Mouse (Mus musculus): Measurements from ENCODE around the gene Lilra5.
"Not testable (repeated sequence)": the region's sequence is repeated elsewhere in the genome, so short reads cannot be mapped to it uniquely, and the experiment has no call there.

Lilra5 gene

DNA sequence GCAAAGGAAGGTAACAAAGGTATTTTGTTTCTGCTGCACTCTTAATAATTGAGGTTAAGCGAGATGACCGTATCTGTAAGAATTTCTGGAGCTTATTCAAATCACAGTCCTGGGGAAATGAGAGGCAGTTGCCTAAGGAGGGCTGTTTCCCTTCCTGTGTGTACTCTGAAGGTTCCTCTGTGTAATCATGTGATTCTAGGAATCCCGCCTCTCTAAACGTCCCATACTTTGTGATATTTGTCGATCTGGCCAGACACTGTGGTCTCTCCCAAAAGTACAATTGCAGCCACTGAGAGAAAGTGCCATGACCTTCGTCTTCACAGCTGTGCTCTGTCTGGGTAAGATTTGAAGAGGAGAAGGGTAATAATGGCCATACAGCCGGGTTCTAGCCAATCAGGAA, at the start of gene Lilra5:
Gene Lilra5 (plus strand): TSS at position 301 of the 400 bp plus-strand sequence.
- DNase-seq = peak; percentile 89

DNA sequence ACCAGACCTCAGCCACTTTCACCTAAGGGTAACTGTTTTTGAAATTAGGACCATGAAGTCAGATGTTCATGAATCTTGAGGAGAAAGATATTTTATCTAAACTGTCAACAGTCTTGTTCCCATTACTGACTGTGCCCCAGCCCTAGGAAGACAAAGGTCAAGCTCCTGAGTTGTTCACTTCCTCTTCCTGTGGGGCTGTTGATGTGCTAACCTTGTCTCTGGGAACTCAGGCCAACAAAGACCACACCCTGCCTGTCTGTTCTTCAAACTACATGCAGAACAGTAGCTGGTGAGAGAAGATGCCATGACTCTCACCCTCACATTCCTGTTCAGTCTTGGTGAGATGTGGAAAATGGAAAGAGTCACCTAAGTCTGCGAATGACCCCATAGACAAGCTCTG, 30.4 kb upstream of the Lilra5 start:
- no peak for DNase-seq

DNA sequence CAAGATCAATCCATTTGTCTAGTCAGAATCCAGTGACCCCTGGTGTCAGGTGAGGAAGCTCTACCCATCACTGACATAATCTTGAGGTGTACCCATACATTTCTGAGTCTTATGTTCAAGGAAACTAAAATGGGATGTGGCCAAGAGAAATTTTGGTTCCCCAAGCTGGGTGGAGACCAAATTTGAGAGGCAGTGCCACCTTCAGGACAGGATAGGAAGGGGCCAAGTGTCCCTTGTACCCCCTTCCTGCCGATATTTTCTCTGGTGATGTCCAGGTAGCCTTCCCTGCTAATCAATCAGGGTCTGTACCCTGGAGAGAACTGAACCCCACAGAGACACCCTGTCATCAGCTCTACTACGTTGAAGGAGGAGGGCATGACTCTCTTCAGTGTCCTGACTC, 28.9 kb upstream of the Lilra5 start:
- no peak for DNase-seq

DNA sequence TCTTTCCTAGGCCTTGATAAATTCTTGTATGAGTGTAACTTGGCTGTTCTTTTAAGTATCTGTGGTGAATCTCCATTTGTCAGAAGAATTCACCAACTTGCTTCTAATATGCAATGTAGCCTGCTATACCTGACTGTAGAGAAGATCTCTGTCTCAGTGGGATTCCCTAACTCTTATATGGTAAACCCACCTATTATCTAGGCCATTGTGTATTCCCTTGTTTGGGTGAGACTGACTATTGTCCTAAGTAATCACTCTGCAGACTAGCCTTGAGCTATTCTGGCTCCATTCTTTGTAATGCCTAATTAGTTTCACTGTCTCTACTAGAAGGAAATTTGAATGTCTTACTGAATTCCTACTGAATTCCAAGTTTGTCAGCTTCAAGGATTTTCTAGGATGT, 24.1 kb upstream of the Lilra5 start:
- not testable (repeated sequence) for DNase-seq

DNA sequence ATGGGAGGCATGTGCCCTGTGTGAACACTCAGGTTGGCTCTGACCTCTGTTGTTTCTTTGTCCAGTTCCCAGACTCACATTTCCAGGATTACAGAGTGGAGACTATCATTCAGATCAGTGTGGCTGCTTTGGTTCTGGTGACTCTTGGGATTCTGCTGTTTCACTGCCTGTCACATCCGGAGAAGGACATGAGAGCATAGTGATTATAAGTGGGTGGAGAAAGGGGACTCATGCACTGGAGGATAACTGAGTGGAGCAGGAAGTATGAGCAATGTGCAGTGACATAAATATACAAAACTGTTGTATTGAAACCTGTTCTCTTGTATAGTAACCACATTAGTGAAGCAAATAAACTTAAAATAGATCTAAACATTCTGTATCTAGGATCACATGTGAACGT, 22.2 kb upstream of the Lilra5 start:
- no peak for DNase-seq

DNA sequence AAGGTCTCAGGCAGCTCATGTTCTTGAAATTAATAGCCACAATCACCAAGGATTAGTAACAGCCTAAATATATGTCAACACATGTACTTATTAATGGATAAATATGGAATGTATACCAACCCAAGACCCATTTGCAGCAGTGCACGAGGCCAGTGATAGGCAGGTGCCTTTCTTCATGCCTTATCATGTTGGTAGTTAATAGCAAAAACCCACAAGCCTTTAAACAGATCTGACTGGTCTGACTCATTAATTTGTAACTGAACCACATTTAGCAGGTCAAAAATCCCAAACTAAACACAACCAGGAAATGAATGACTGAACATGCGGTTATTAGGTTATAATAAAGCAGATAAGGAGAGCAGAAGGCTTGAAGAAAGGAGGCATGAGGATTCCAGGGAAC, 21.7 kb upstream of the Lilra5 start:
- no peak for DNase-seq

DNA sequence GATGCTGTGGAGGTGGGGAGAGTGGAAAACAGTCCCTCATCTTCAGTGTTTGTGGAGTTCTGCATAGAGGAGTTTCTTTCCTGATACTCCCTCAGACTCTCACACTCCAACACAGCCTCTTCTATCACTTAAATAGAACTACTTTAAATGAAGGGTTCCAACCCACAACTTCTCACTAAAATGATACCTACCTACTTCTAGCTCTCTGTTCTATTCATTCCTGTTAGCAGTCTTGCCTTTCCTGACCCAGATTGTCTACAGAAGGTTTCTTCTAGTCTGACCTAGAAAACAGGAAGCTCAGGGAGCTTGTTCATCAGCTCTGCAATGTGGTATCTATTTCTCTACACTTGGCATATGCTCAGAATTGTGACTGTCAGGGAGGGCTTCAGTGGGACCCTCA, 2.0 kb upstream of the Lilra5 start:
- no peak for DNase-seq

DNA sequence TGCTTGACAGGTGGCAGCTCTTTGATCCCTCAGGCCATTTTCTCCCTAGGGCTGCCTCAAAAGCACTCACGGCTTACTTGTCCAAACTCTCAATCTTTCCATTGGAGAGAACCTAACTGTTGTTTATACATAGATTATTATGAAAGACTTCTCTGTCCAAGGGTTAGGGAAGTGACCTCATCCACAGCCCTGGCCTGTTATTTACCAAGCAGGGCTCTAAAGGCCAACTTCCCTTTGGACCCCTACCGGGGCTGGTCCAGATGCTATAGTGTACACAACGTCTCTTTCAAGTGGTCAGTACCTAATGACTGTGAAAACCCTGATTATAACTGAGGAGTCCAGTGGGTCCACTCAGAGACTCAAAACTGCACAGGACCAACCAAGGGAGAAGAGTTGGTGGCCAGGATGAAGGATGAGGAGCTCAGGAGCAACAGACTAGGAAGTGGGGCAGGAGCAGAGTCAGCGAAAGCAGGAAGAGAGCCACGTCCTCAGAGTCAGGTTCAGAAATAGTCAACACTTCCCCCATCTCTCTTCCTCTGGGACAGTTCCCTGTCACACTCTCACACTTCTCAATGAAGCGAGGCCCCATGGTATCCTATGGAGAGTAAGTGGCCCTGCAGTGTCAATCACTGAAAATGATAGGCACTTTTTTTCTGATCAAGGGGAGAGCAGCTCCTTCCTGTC, 1.6 kb downstream of the Lilra5 start:
- DNase-seq = peak; percentile 96

DNA sequence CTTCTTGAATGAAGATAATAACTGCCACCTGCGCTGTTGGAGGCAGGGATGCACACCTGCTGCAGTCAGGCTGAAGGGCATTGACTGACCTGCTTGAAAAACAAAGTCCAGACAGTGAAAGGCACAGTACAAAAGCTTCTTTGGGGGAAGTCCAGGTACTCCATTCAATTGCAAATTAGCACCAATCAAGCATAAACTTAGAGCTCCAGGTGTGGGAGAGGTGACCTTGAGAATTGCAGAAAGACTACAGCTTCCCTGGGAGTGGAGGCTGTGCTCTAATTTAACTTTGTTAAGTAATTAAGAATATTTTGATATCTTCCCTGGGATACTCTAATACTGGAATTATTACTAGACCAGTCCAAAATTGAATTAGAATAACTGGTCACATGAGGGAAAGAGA, 13.7 kb downstream of the Lilra5 start:
- not testable (repeated sequence) for DNase-seq

DNA sequence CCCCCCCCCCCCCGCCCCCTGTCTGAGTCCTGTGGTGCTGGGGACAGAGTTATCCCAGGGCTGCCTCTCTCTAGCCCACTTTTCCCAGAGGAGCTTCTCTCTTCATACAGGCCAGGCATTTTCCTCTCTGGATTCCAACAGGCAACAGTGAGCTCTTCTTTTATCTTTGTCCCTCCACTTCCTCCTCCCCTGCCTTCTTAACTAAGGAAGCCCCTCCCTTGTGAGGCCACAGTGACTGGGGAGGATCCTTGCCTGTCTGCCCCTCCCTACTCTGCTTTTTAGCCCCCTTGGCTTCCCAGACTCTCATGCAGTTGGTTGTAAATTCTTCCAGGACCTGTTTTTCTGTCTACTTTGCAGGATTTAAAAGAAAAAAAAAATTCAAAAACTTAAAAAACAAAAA, 18.5 kb downstream of the Lilra5 start:
- not testable (repeated sequence) for DNase-seq

DNA sequence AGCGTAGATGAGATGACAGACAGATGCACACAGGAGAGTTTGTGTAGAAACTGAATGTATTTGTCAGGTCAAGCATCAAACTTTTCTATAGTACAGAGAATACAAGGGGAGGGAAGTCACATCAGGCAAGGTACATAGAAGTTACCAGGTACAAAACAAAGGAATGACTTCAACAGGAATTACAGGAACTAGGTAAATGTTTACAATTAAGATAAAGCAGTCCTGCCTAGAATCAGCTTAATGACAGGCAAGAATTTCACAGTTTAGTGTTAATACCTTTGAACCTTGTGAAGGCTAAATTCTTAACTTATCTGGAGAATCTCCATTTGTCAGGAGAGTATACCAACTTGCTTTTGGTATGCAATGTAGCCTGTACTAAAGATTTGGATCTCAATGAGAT, 23.0 kb downstream of the Lilra5 start:
- not testable (repeated sequence) for DNase-seq

DNA sequence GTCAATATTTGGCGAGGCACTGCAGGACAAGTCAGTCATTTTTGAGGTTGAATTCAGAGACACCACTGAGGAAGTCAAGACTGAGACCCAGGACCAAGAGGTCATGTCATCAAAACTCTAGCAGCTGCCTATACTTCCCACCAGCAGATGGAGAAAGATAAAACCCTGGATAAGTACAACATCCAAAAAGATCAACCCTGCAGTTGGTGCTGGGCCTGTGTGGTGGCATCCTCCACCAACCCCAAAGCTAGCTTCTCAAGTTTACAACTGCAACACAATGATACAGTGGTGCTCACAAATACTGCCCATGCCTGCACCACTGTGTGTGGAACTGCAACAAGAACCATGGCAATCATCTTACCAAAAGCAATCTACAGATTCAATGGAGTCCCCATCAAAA, 34.6 kb downstream of the Lilra5 start:
- not testable (repeated sequence) for DNase-seq

DNA sequence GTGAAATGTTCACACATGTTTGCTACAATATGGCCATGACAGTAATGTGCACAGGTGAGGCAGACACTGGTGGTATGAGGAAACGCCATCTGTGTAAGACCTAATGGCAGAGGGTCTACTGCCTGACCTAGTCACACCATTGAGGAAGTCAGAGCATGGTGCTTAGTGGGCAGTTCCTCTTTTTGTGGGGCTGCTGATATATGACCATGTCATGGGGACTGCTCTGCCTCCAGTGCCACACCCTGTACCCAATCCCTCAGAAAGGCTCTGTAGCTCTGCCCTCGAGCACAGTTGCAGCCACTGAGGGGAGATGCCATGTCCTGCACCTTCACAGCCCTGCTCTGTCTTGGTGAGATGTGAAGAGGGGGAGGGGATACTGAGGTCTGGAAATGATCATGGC, 36.3 kb downstream of the Lilra5 start:
- peak; percentile 96 for DNase-seq

DNA sequence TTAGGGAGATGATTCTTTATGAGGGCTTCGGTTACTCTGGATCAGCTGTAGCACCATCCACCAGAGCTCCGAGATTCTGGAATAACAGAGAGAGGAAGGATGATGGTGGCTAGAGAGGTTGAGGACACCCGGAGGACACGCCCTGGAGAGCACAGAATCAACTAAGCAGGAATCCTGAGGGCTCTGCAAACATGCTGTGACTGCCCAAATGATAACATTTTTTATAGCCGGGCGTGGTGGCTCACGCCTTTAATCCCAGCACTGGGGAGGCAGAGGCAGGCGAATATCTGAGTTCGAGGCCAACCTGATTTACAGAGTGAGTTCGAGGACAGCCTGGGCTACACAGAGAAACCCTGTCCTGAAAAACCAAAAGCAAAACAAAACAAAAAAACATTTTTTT, 37.9 kb downstream of the Lilra5 start:
- DNase-seq = not testable (repeated sequence)

DNA sequence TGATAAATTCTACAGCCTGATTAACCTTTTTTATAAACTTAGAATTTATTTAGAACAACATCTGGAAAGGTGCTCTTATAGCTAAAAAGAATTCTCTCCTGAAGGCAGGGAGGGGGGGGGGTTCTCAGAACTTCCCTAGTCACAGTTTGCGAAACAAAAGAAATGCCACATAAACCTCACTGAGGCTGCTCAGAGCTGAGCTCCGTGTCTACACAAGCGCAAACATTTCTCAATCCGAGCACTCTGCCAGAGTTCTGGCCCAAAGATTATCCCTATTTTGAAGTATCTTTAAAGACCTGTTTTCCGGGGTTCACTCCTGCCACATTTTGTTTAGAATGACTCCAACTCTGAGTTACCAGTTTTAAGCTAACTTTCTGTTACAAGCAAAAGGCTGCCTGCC, 55.1 kb downstream of the Lilra5 start:
- peak; percentile 63 for DNase-seq

Measured in heart, adult 11 months (tissue).